Mouse (Mus musculus) spleen, adult 2 months (tissue): ENCODE data around the gene Agpat2.

Experiments
- CTCF ChIP-seq: fragments of 200-500 bp; IDR thresholded peaks from 2 replicates; pipeline ENCODE4 v1.5.1; 2011; ENCODE audit warnings: mild to moderate bottlenecking, inconsistent platforms; ENCODE audit not compliant: insufficient read depth, insufficient read length, insufficient replicate concordance; ENCODE audit errors: extremely low read depth
- POLR2A ChIP-seq: fragments of 200-500 bp; IDR thresholded peaks from 2 replicates; pipeline ENCODE4 v1.6.1; 2011; ENCODE audit warnings: low read depth, low read length, inconsistent platforms

DNA sequence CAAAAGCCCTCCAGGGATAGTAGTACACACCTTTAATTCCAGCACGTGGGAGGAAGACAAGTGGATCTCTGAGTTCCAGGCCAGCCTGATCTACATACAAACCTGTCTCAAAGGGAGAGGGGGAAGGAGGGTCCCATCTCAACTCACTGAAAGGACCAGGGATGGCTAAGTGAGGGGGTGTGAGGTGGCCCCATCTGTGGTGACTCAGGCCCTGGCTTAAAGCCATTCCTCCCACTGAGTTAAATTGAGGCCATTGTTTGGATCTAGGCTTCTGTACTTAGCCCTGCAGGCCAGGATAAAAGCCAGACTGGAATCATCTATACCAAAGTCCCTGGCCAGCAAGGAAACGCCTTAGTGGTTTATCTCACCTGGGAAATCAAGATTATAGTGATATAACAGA, 17.0 kb upstream of the Agpat2 start:
- TF ChIP-seq CTCF (no peak), POLR2A (no peak)
